Mouse (Mus musculus) lung, postnatal 0 days (tissue): Measurements from ENCODE around the gene Rps3a1.

ENCODE experiments used
- CTCF ChIP-seq: IDR thresholded peaks from 2 replicates; pipeline ENCODE4 v1.5.1; 2016; ENCODE audit warnings: antibody characterized with exemption, mild to moderate bottlenecking
- EP300 ChIP-seq: IDR thresholded peaks from 2 replicates; pipeline ENCODE4 v1.6.1; 2016; ENCODE audit warnings: antibody characterized with exemption, mild to moderate bottlenecking, control low read depth

GRCm38 (mm10) chr3:86093907-86094306 lies 48.6 kb downstream of the Rps3a1 start:
- TF ChIP-seq CTCF (no peak), EP300 (no peak)
